Mouse (Mus musculus): Measurements from ENCODE around the gene Dlgap4. TPM values are rescaled to one million over a fixed set of nuclear protein-coding genes. Genes with fewer than 3 reads are reported as not detected.
A peak's percentile ranks its signal among the peaks of the same experiment; 100 is the strongest.

Dlgap4 gene
- 166 and 190 TPM in 2 replicates for total RNA-seq (2014; rRNA removed)
- polyA plus RNA-seq (2015; fragmentation: Nextera tagmentation; extraction: Ambion mirVana) = 168 and 173 TPM in 2 replicates

DNA sequence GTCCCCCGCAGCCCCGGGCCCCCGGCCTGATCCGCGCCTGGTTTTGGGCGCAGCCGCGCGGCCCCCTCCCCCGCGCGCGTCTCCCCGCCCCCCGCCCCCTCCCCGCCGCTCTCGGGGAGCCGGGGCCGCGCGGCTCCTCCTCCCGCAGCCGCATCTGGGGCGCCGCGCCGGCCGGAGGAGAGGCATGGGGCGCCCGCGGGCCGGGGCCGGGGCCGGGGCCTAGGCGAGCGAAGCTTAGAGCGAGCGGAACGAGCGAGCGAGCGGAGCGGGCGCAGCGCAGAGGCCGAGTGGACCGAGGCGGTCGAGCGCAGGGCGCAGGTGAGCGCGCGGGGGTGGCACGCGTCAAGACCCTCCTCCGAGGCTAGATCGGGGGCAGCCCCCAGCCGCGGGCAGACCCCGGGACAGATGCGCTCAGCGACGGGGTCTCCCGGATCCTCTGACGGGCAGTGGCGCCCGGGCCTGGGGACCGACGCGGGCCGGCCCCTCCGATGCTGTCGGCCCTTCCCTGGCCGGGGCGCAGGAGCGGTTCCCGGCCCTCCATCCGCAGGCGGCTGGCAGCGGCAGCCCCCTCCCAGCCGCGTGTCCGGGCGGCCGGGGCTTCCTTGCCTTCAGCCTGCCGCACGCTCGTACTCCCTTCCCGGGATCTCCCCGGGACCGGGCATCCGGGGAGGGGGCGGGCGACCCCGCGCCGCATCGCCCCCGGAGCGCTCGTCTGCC is at the start of gene Dlgap4:
TSS of gene Dlgap4 (plus strand) at position 165 of the 717 bp plus-strand sequence.
- peak within 1 kb of the TSS; percentile 78 for H3K27ac ChIP-seq
- H3K27me3 ChIP-seq (ENCODE audit: insufficient read depth, low read length) = no peaks in the 10 kb centered on the region
- 5% methylated on average over 65 of the region's 103 CpGs for WGBS
- peak within 1 kb of the TSS; percentile 89 for H3K4me2 ChIP-seq (ENCODE audit: low read depth, low read length)
- TF ChIP-seq CTCF (IDR thresholded peaks at IDR 0.05; ENCODE audit: low read depth) = no peak
- peak within 1 kb of the TSS; percentile 90 for H3K9ac ChIP-seq (replicated peaks; ENCODE audit: low read length)
- H3K9me3 ChIP-seq (ENCODE audit: low read length) = no peaks in the 10 kb centered on the region
- no peaks in the 10 kb centered on the region for H3K36me3 ChIP-seq (ENCODE audit: insufficient read depth, low read length)
- peaks cover 12% of the 10 kb centered on the region; the same call in 1 of the 2 replicates for H3K4me1 ChIP-seq (ENCODE audit: insufficient read depth, low read length)
- DNase-seq (ENCODE audit: low spot score) (peak; percentile 80), ATAC-seq (peak; percentile 77)
- H3K4me3 ChIP-seq (ENCODE audit: low read length) = peak within 1 kb of the TSS; percentile 82

DNA sequence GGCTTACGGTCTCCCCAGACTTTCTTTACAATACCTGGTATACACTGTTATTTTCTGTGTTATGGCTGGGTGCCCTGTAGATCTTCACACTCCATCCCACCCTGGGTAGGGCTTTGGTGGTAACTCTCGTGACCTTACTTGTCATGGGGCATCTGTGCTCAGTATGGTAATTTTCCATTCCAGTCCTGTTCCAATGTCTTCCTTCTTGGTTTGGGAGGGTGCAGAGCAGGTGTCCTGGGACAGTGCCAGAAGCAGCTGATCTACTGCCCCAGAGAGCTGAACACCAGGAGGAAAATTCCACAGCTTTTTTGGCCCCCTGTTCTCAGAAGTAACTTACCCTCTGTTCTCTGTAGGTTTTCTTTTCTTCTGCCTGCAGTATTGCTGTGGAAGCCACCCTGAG is 47.0 kb upstream of the Dlgap4 start:
- TF ChIP-seq CTCF (IDR thresholded peaks at IDR 0.05; ENCODE audit: low read depth) = no peak
- no peaks in the 10 kb centered on the region for H3K27me3 ChIP-seq (ENCODE audit: insufficient read depth, low read length)
- WGBS = 62% methylated on average over 2 of the region's 2 CpGs
- no peaks in the 10 kb centered on the region for H3K4me1 ChIP-seq (ENCODE audit: insufficient read depth, low read length)
- H3K4me2 ChIP-seq (ENCODE audit: low read depth, low read length) = no peak overlapping the region
- no peak overlapping the region for H3K9ac ChIP-seq (replicated peaks; ENCODE audit: low read length)
- DNase-seq (ENCODE audit: low spot score) (no peak), ATAC-seq (no peak)
- H3K4me3 ChIP-seq (ENCODE audit: low read length) = no peak overlapping the region
- no peaks in the 10 kb centered on the region for H3K9me3 ChIP-seq (ENCODE audit: low read length)
- H3K36me3 ChIP-seq (ENCODE audit: insufficient read depth, low read length) = peaks cover 23% of the 10 kb centered on the region
- H3K27ac ChIP-seq = no peak overlapping the region

DNA sequence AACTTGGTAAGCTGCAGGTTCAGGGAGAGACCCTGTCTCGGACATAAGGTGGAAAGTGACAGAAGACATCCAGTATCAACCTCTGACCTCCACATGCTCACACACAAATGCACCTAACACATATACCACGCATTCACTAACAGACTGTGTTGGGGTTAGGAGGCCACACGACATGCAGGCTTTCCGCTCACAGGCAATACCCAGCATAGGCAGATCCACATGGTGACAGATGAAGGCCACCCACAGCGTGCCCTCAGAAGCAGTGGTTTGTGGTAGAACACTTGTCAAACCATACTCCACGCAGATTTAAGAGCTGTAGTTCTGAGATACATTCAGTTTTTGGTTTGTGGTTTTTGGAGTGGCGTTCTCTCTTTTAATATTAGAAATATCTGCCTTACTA is 44.9 kb upstream of the Dlgap4 start:
- TF ChIP-seq CTCF (IDR thresholded peaks at IDR 0.05; ENCODE audit: low read depth) = no peak
- Histone ChIP-seq H3K27me3 (ENCODE audit: insufficient read depth, low read length) (no peaks in the 10 kb centered on the region), H3K27ac (no peak overlapping the region), H3K9ac (replicated peaks; ENCODE audit: low read length) (no peak overlapping the region), H3K9me3 (ENCODE audit: low read length) (no peaks in the 10 kb centered on the region), H3K4me2 (ENCODE audit: low read depth, low read length) (no peak overlapping the region), H3K36me3 (ENCODE audit: insufficient read depth, low read length) (peaks cover 23% of the 10 kb centered on the region), H3K4me1 (ENCODE audit: insufficient read depth, low read length) (no peaks in the 10 kb centered on the region), H3K4me3 (ENCODE audit: low read length) (no peak overlapping the region)
- DNase-seq (ENCODE audit: low spot score) (no peak), ATAC-seq (no peak)
- WGBS = 86% methylated on average over 7 of the region's 7 CpGs

DNA sequence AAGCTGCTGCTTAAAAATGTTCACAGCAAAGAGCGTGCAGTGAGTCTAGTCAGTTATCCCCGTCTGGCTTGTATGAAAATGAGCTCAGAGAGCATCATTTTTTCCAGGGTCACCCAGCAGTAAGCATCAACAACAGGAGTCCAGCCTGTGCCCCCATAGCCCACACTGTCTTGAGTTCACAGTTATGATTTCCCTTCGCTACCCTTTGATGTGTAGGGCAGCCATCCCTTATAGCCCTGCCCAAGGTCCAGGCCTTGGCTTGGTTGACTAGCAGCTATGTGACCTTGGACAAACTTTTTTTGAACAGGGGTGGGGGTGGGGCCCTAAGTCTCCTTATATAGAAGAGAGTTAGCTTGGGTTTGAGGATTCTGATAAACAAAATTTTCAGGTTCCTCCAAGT is 44.2 kb upstream of the Dlgap4 start:
- Histone ChIP-seq H3K27ac (no peak overlapping the region), H3K36me3 (ENCODE audit: insufficient read depth, low read length) (peaks cover 23% of the 10 kb centered on the region), H3K9ac (replicated peaks; ENCODE audit: low read length) (no peak overlapping the region), H3K4me1 (ENCODE audit: insufficient read depth, low read length) (no peaks in the 10 kb centered on the region), H3K27me3 (ENCODE audit: insufficient read depth, low read length) (no peaks in the 10 kb centered on the region), H3K4me2 (ENCODE audit: low read depth, low read length) (no peak overlapping the region), H3K4me3 (ENCODE audit: low read length) (no peak overlapping the region), H3K9me3 (ENCODE audit: low read length) (no peaks in the 10 kb centered on the region)
- 86% methylated on average over 3 of the region's 3 CpGs for WGBS
- no peak for DNase-seq (ENCODE audit: low spot score)
- TF ChIP-seq CTCF (IDR thresholded peaks at IDR 0.05; ENCODE audit: low read depth) = no peak
- ATAC-seq = no peak

DNA sequence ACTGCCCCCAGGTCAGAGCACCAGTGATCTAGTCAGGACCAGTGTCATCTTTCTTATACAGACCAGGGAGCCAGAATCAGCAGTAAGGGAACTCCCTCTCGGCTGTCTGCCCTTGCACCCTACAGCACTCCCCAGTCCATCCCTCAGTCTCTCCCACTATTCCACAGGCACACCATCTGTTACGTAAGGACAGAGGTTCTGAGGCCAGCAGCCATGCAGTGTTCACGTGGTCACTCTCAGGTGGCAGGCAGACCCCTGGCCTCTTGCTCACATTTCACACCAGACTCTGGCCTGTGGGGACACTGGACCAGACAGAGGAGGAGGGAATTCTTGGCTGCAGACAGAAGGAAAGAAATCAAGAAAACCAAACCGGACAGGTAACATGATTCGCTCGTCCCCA is 42.0 kb upstream of the Dlgap4 start:
- ATAC-seq (no peak), DNase-seq (ENCODE audit: low spot score) (no peak)
- H3K4me2 ChIP-seq (ENCODE audit: low read depth, low read length) = no peak overlapping the region
- no peak overlapping the region for H3K27ac ChIP-seq
- no peaks in the 10 kb centered on the region for H3K9me3 ChIP-seq (ENCODE audit: low read length)
- H3K9ac ChIP-seq (replicated peaks; ENCODE audit: low read length) = no peak overlapping the region
- no peaks in the 10 kb centered on the region for H3K27me3 ChIP-seq (ENCODE audit: insufficient read depth, low read length)
- TF ChIP-seq CTCF (IDR thresholded peaks at IDR 0.05; ENCODE audit: low read depth) = no peak
- H3K4me1 ChIP-seq (ENCODE audit: insufficient read depth, low read length) = no peaks in the 10 kb centered on the region
- H3K4me3 ChIP-seq (ENCODE audit: low read length) = no peak overlapping the region
- 80% methylated on average over 6 of the region's 6 CpGs for WGBS
- H3K36me3 ChIP-seq (ENCODE audit: insufficient read depth, low read length) = peaks cover 18% of the 10 kb centered on the region

DNA sequence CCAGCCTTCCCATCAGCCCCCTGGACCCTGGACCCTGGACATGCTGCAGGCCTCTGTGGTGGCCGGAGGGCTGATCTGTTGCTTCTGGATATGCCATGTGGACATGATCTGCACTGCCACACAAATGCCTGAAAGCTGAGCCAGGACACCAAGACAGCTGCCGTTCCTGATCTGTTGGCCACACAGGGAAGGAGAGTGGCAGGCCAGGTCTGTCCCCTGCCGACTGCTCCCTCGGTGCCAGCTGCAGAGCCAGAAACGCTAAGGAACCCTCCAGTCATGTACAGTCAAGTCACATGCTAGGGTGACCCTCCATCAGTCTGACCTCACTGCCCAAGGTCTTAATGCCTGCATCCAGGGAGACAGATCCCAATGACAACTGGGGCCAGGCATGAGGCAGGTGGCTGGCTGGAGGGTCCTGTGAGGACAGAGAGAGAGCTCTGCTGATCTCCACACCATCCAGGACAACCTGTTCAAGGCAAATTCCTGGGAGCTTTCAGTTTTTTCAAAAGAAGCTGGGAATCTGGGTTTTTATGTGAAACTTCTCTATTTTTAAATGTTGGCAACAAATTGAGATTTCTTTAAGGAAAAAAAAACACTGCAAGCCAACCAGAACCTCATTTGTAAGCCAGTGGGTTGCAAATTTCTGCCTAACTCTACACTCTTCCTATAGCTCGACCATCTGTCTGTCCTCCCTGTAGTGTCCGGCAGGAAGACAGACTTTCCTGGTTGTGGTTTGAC is 36.5 kb upstream of the Dlgap4 start:
- Histone ChIP-seq H3K27ac (no peak overlapping the region), H3K4me2 (ENCODE audit: low read depth, low read length) (no peak overlapping the region), H3K36me3 (ENCODE audit: insufficient read depth, low read length) (no peaks in the 10 kb centered on the region), H3K9me3 (ENCODE audit: low read length) (no peaks in the 10 kb centered on the region), H3K9ac (replicated peaks; ENCODE audit: low read length) (no peak overlapping the region), H3K4me3 (ENCODE audit: low read length) (no peak overlapping the region), H3K27me3 (ENCODE audit: insufficient read depth, low read length) (no peaks in the 10 kb centered on the region), H3K4me1 (ENCODE audit: insufficient read depth, low read length) (no peaks in the 10 kb centered on the region)
- WGBS = 62% methylated on average over 7 of the region's 7 CpGs
- ATAC-seq (no peak), DNase-seq (ENCODE audit: low spot score) (no peak)
- TF ChIP-seq CTCF (IDR thresholded peaks at IDR 0.05; ENCODE audit: low read depth) = no peak

DNA sequence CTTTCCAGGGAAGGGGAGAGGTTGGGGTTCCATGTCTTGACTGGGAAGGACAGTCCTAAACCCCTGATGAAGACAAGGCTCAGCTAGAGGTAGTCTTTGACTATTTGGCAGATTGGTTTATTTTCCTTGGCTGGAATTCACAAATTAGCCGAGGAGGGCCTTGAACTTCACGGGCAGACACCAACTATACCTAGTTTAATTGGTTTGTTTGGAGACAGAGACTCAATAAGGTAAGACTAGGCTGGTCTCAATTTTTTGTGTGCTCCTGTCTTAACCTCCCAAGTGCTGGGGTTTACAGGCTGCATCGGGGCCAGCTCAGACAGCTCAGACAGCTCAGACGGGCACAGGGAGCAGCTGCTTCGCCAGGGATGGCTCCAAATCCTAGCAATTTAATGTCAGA is 33.0 kb upstream of the Dlgap4 start:
- H3K36me3 ChIP-seq (ENCODE audit: insufficient read depth, low read length) = no peaks in the 10 kb centered on the region
- no peak overlapping the region for H3K4me3 ChIP-seq (ENCODE audit: low read length)
- TF ChIP-seq CTCF (IDR thresholded peaks at IDR 0.05; ENCODE audit: low read depth) = no peak
- H3K4me1 ChIP-seq (ENCODE audit: insufficient read depth, low read length) = peaks cover 11% of the 10 kb centered on the region
- H3K9ac ChIP-seq (replicated peaks; ENCODE audit: low read length) = no peak overlapping the region
- ATAC-seq (no peak), DNase-seq (ENCODE audit: low spot score) (no peak)
- H3K9me3 ChIP-seq (ENCODE audit: low read length) = no peaks in the 10 kb centered on the region
- H3K27ac ChIP-seq = peak overlapping the region; percentile 46; the same call in 1 of the 2 replicates
- H3K27me3 ChIP-seq (ENCODE audit: insufficient read depth, low read length) = no peaks in the 10 kb centered on the region
- H3K4me2 ChIP-seq (ENCODE audit: low read depth, low read length) = no peak overlapping the region
- WGBS = 58% methylated on average over 5 of the region's 5 CpGs
